ENCODE assay signal across 8 mouse cellular contexts in the genomic region with DNA sequence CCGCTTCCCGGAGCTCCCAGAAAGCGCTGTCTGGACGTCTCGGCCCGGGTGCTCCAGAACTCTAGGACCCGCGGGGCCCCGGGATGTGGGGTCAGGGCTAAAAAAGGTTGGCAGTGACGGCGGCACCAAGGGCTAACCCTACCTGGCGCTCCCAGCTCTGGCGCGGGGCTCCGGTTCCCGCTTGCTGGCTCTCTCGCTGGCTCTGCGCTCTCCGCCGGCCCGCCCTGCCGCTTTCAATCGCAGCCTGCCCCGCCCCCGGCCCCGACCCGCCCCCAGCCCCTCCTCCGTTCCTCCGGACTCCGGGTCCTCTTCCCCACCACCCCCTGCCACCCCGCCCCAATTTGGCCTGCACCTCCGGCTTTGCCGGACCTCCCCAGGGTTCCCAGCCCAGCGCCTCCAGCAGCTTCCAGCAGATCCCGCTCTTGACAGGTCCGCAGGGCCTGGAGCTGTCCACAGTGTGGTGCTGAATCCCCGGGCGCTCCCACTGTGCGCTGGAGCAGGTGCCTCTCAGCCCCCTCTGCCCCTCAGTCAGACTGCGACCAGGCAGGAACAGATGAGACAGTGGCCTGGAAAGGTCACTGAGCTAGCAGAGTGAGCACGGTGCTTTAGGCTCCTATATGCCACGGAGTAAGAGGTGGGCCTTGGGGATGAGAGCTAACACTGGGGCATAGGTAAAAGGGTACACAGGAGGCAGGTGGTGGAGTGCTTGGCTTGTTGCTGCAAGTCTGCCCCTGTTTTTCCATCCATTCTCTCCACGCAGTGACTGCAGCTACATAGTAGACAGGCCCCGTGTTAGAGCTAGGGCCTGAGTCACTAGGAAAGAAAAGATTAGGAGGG. TPM values are rescaled to one million over a fixed set of nuclear protein-coding genes. Genes with fewer than 3 reads are reported as not detected.
DNase-seq lines count a peak whose midpoint lies in the region; ATAC-seq and TF ChIP-seq lines count a peak whose summit lies in the region.
"Had no signal": no experiment of that assay in that cellular context is flagged by ENCODE, and none has a peak within 500 bp of the region (broad histone marks: within the 10 kb centered on the region; RNA-seq: fewer than 3 reads in every experiment).

Gene Grm2 (minus strand): TSS at position 199 of the 837 bp plus-strand sequence.

- TF ChIP-seq EP300 in MEL (IDR thresholded peaks at IDR 0.05; ENCODE audit: low read depth in 1 of 2, low read length in 2 of 2): no peak

- no peaks in the 10 kb centered on the region for H3K79me2 ChIP-seq in MEL (ENCODE audit: control insufficient read depth, insufficient read depth, low read length, poor library complexity)

- H3K9ac ChIP-seq in MEL (ENCODE audit: control insufficient read depth, low read depth, low read length, poor library complexity, severe bottlenecking): no peak within 1 kb of the TSS
- H3K9ac ChIP-seq in hindbrain, embryonic 16.5 days (ENCODE audit: low read depth, low read length): peak within 1 kb of the TSS; percentile 72

- H3K36me3 ChIP-seq in MEL (ENCODE audit: control insufficient read depth in 1 of 2, insufficient read depth in 2 of 2, low read length in 2 of 2): no peaks in the 10 kb centered on the region
- H3K36me3 ChIP-seq in hindbrain, embryonic 16.5 days (ENCODE audit: control insufficient read depth, insufficient read depth, low read length): 0 out of 2 replicates have a peak, but pooled peaks cover 3% of the 10 kb centered on the region

- WGBS in hindbrain, embryonic 16.5 days: 1% methylated on average over 37 of the region's 44 CpGs

- H3K27ac ChIP-seq in MEL (ENCODE audit: control insufficient read depth, low read depth, low read length): no peak within 1 kb of the TSS
- H3K27ac ChIP-seq in hindbrain, embryonic 16.5 days (ENCODE audit: low read depth, low read length): no peak within 1 kb of the TSS; the same call in 1 of the 2 replicates

- peak within 1 kb of the TSS; percentile 94 for H3K4me2 ChIP-seq in hindbrain, embryonic 16.5 days (ENCODE audit: low read length)

- no peak for TF ChIP-seq POLR2A in MEL (IDR thresholded peaks at IDR 0.05; ENCODE audit: control insufficient read depth in 1 of 2, insufficient read depth in 1 of 2, low read depth in 1 of 2, low read length in 2 of 2, poor library complexity in 1 of 2)

- peak; percentile 85 for ATAC-seq in hindbrain, embryonic 16.5 days
- peak; percentile 75 for ATAC-seq in megakaryocyte-erythroid progenitor cell, adult 5-6 weeks (replicated peaks; ENCODE audit: low FRiP score, low TSS enrichment, poor library complexity, severe bottlenecking)

- no peak for TF ChIP-seq CTCF in MEL (IDR thresholded peaks at IDR 0.05 in 2 of 3, conservative IDR thresholded peaks at IDR 0.05 in 1 of 3; ENCODE audit: control insufficient read depth in 1 of 3, insufficient read depth in 1 of 3, low read depth in 2 of 3, low read length in 3 of 3, poor library complexity in 1 of 3, severe bottlenecking in 1 of 3)

- H3K27me3 ChIP-seq in MEL (ENCODE audit: control insufficient read depth in 1 of 2, insufficient read depth in 2 of 2, low read length in 2 of 2): no peaks in the 10 kb centered on the region
- no peaks in the 10 kb centered on the region for H3K27me3 ChIP-seq in hindbrain, embryonic 16.5 days (replicated peaks; ENCODE audit: control insufficient read depth, insufficient read depth, low read length)

- no peak within 1 kb of the TSS for H3K4me3 ChIP-seq in MEL (ENCODE audit: control insufficient read depth in 1 of 2, insufficient read depth in 1 of 2, low read depth in 2 of 2, low read length in 2 of 2)
- H3K4me3 ChIP-seq in hindbrain, embryonic 16.5 days (ENCODE audit: low read length): peak within 1 kb of the TSS; percentile 59

- H3K4me1 ChIP-seq in MEL (ENCODE audit: control insufficient read depth in 1 of 2, insufficient read depth in 2 of 2, low read length in 2 of 2): no peaks in the 10 kb centered on the region
- peaks cover 18% of the 10 kb centered on the region for H3K4me1 ChIP-seq in hindbrain, embryonic 16.5 days (ENCODE audit: control insufficient read depth, insufficient read depth, low read depth, low read length)

- H3K9me3 ChIP-seq in MEL (replicated peaks; ENCODE audit: insufficient read depth, low read length): no peaks in the 10 kb centered on the region
- no peaks in the 10 kb centered on the region for H3K9me3 ChIP-seq in hindbrain, embryonic 16.5 days (ENCODE audit: control insufficient read depth, low read length)

- peak; percentile 11 for DNase-seq in MEL (ENCODE audit: low read depth, low spot score)
- peak; percentile 75 for DNase-seq in adrenal gland, postnatal 25 days
- DNase-seq in forelimb bud, embryonic 11.5 days (ENCODE audit: low read depth, low spot score): peak; percentile 77
- DNase-seq in left cerebral cortex, postnatal 36 days (ENCODE audit: low spot score in 2 of 2): peak in 1 of 2 experiments; percentile 63
- DNase-seq in testis, postnatal 14 days (ENCODE audit: low spot score): peak; percentile 67

- intact Hi-C loops in left cerebral cortex, postnatal 36 days (cut with DNase I): no loop called here

- TF ChIP-seq RAD21 in MEL (IDR thresholded peaks at IDR 0.05; ENCODE audit: low read depth, low read length): no peak

TF ChIP-seq in MEL, 35 proteins besides CTCF, POLR2A, EP300 and RAD21:
- peak; percentile 96 for TF ChIP-seq ZKSCAN1 (IDR thresholded peaks at IDR 0.05; ENCODE audit: low read depth, low read length)
- TF ChIP-seq BHLHE40 (IDR thresholded peaks at IDR 0.05; ENCODE audit: borderline replicate concordance, low read depth, low read length): no peak

RNA-seq across cellular contexts. Expression of gene Grm2, which starts in this region (rescaled TPM):
- not detected in 2 replicates for total RNA-seq in MEL (2012; rRNA removed)
- polyA plus RNA-seq in MEL (2012; ENCODE audit: insufficient read depth in 1 of 2, insufficient read length in 2 of 2, low read depth in 1 of 2, low replicate concordance in 2 of 2, missing spikeins in 1 of 2): not detected
- total RNA-seq in adrenal gland, postnatal 25 days (2021): not detected in 2 replicates
- 11.3 and 12.3 TPM in 2 replicates for polyA plus RNA-seq in hindbrain, embryonic 16.5 days (2015; fragmentation: Nextera tagmentation; extraction: Ambion mirVana)
- 10 to 100 TPM; 53.5 to 72.7 TPM for total RNA-seq in left cerebral cortex, postnatal 36 days (2021)
- total RNA-seq in megakaryocyte-erythroid progenitor cell, adult 5-6 weeks (2014; fragmentation: Nextera tagmentation): not detected in 2 replicates
- not detected in 2 replicates for total RNA-seq in megakaryocyte-erythroid progenitor cell, adult 5-6 weeks (2017)
- polyA plus RNA-seq: gonadal fat pad, adult 2 months had no signal

Comparison
In these comparisons a context has a peak if more than half of its experiments do, and no peak if none do; other contexts are left out.
1. RNA of gene Grm2 (total RNA-seq): 53.5 to 72.7 TPM in left cerebral cortex, postnatal 36 days; not detected in MEL, not detected in adrenal gland, postnatal 25 days and not detected in megakaryocyte-erythroid progenitor cell, adult 5-6 weeks; every median in the first group is over 10 times any median in the second.
2. RNA of gene Grm2 (polyA plus RNA-seq): 11.3 to 12.3 TPM in hindbrain, embryonic 16.5 days; not detected in MEL; every median in the first group is over 10 times any median in the second.
3. Peak in DNase-seq in MEL; RNA of the gene not detected or under 1 TPM.
4. Peak in DNase-seq in adrenal gland, postnatal 25 days; RNA of the gene not detected or under 1 TPM.
5. Peak in ATAC-seq in megakaryocyte-erythroid progenitor cell, adult 5-6 weeks; RNA of the gene not detected or under 1 TPM.